Mouse (Mus musculus) CH12.LX (cell line): ENCODE measurements around the gene Tead2. TPM values are rescaled to one million over a fixed set of nuclear protein-coding genes. Genes with fewer than 3 reads are reported as not detected.

Experiments used
- DNase-seq: peaks from one replicate; pipeline ENCODE4 v3.0.0-alpha.2; 2013; ENCODE audit errors: extremely low read depth
- H3K27ac ChIP-seq: 2 replicates; pipeline ENCODE4 v1.5.1; 2012; ENCODE audit warnings: low read depth, mild to moderate bottlenecking, control low read depth, moderate library complexity; ENCODE audit not compliant: insufficient read depth
- H3K27me3 ChIP-seq: replicated peaks from 2 replicates; pipeline ENCODE3; 2012; ENCODE audit warnings: inconsistent platforms
- H3K36me3 ChIP-seq, 2 experiments: replicated peaks in 1 of 2; 2 replicates each; pipeline versions ENCODE3 to v1.6.1; 2012; ENCODE audit warnings: inconsistent platforms in 1 of 2, low read length in 1 of 2, mild to moderate bottlenecking in 1 of 2, mixed read lengths in 1 of 2, moderate library complexity in 1 of 2; ENCODE audit not compliant: control insufficient read depth in 1 of 2, insufficient read depth in 1 of 2
- H3K4me1 ChIP-seq, 2 experiments: 2 replicates each; pipeline ENCODE4 v1.6.1; 2012; ENCODE audit warnings: inconsistent platforms in 1 of 2, moderate library complexity in 1 of 2; ENCODE audit not compliant: insufficient read depth in 2 of 2, control insufficient read depth in 1 of 2
- H3K4me2 ChIP-seq: 2 replicates; pipeline ENCODE4 v1.6.1; 2012; ENCODE audit warnings: low read depth, mild to moderate bottlenecking, control low read depth; ENCODE audit not compliant: poor library complexity, insufficient read depth, severe bottlenecking
- H3K4me3 ChIP-seq, 3 experiments: fragments of 150-350 bp in 1 of 3; sonication (generic) in 1 of 3; replicated peaks in 1 of 3; 2 replicates each; pipeline versions ENCODE3 to v1.5.1; 2011 to 2012; ENCODE audit warnings: low read depth in 2 of 3, low read length in 2 of 3, mild to moderate bottlenecking in 2 of 3, moderate library complexity in 2 of 3, control low read depth in 1 of 3, improper control_type of control experiment in 1 of 3, inconsistent platforms in 1 of 3, mixed read lengths in 1 of 3; ENCODE audit not compliant: poor library complexity in 1 of 3
- H3K79me2 ChIP-seq: replicated peaks from 2 replicates; pipeline ENCODE4 v1.6.1; 2012; ENCODE audit warnings: mild to moderate bottlenecking, moderate library complexity; ENCODE audit not compliant: control insufficient read depth, poor library complexity, insufficient read depth, severe bottlenecking; ENCODE audit errors: extremely low read depth
- H3K9ac ChIP-seq: 2 replicates; pipeline ENCODE4 v1.6.1; 2012; ENCODE audit warnings: low read depth, mild to moderate bottlenecking, control low read depth, moderate library complexity; ENCODE audit not compliant: insufficient read depth
- H3K9me3 ChIP-seq: replicated peaks from 2 replicates; pipeline ENCODE3; 2012; ENCODE audit warnings: low read length, inconsistent platforms, mixed read lengths
- BHLHE40 ChIP-seq: IDR thresholded peaks from 2 replicates; pipeline ENCODE4 v1.6.1; 2011; ENCODE audit warnings: mild to moderate bottlenecking, low read depth, low read length, improper control_type of control experiment
- CHD2 ChIP-seq: IDR thresholded peaks from 2 replicates; pipeline ENCODE4 v1.6.1; 2011; ENCODE audit warnings: low read length, improper control_type of control experiment
- CTCF ChIP-seq, 2 experiments: IDR thresholded peaks in 1 of 2; conservative IDR thresholded peaks in 1 of 2; 2 replicates each; pipeline ENCODE4 v1.5.1; 2011 to 2012; ENCODE audit warnings: low read depth in 2 of 2, low read length in 2 of 2, improper control_type of control experiment in 1 of 2, inconsistent platforms in 1 of 2, mild to moderate bottlenecking in 1 of 2, moderate library complexity in 1 of 2
- E2F4 ChIP-seq: IDR thresholded peaks from 2 replicates; pipeline ENCODE4 v1.6.1; 2011; ENCODE audit warnings: low read depth, low read length, improper control_type of control experiment; ENCODE audit not compliant: insufficient replicate concordance
- ELF1 ChIP-seq: IDR thresholded peaks from 2 replicates; pipeline ENCODE4 v1.6.1; 2014; ENCODE audit warnings: low read depth, mild to moderate bottlenecking, inconsistent platforms, low read length, improper control_type of control experiment
- GABPA ChIP-seq: IDR thresholded peaks from 2 replicates; pipeline ENCODE4 v1.6.1; 2012; ENCODE audit warnings: low read depth, low read length, improper control_type of control experiment, inconsistent platforms; ENCODE audit not compliant: insufficient replicate concordance
- IRF4 ChIP-seq: IDR thresholded peaks from 2 replicates; pipeline ENCODE4 v1.6.1; 2014; ENCODE audit warnings: low read depth, mild to moderate bottlenecking, inconsistent platforms, low read length, improper control_type of control experiment
- JUN ChIP-seq: IDR thresholded peaks from 2 replicates; pipeline ENCODE4 v1.6.1; 2011; ENCODE audit warnings: low read depth, mild to moderate bottlenecking, low read length, improper control_type of control experiment, moderate library complexity; ENCODE audit not compliant: insufficient read depth
- JUND ChIP-seq: conservative IDR thresholded peaks from 2 replicates; pipeline ENCODE4 v1.6.1; 2011; ENCODE audit warnings: low read depth, low read length, improper control_type of control experiment
- MAFK ChIP-seq: IDR thresholded peaks from 2 replicates; pipeline ENCODE4 v1.6.1; 2011; ENCODE audit warnings: low read length, improper control_type of control experiment; ENCODE audit not compliant: insufficient replicate concordance
- MEF2A ChIP-seq: IDR thresholded peaks from 2 replicates; pipeline ENCODE4 v1.6.1; 2014; ENCODE audit warnings: low read depth, mild to moderate bottlenecking, inconsistent platforms, low read length, improper control_type of control experiment, borderline replicate concordance
- MYC ChIP-seq: IDR thresholded peaks from 2 replicates; pipeline ENCODE4 v1.6.1; 2011; ENCODE audit warnings: low read depth, mild to moderate bottlenecking, improper control_type of control experiment, low read length
- NRF1 ChIP-seq: IDR thresholded peaks from 2 replicates; pipeline ENCODE4 v1.6.1; 2014; ENCODE audit warnings: low read depth, mild to moderate bottlenecking, inconsistent platforms, low read length, improper control_type of control experiment, moderate library complexity
- PAX5 ChIP-seq: IDR thresholded peaks from 2 replicates; pipeline ENCODE4 v1.6.1; 2012; ENCODE audit warnings: low read length, inconsistent platforms, mixed read lengths
- POLR2A ChIP-seq: IDR thresholded peaks from 2 replicates; pipeline ENCODE4 v1.6.1; 2011; ENCODE audit warnings: low read depth, mild to moderate bottlenecking, improper control_type of control experiment, low read length
- POLR2AphosphoS2 ChIP-seq: IDR thresholded peaks from 2 replicates; pipeline ENCODE4 v1.6.1; 2011; ENCODE audit warnings: low read depth, low read length, improper control_type of control experiment
- SIN3A ChIP-seq: IDR thresholded peaks from 2 replicates; pipeline ENCODE4 v1.6.1; 2012; ENCODE audit warnings: low read length, improper control_type of control experiment, inconsistent platforms
- SMC3 ChIP-seq: IDR thresholded peaks from 2 replicates; pipeline ENCODE4 v1.6.1; 2011; ENCODE audit warnings: low read depth, low read length, improper control_type of control experiment
- USF1 ChIP-seq: IDR thresholded peaks from 2 replicates; pipeline ENCODE4 v1.6.1; 2014; ENCODE audit warnings: low read depth, mild to moderate bottlenecking, inconsistent platforms, low read length, improper control_type of control experiment
- ZMIZ1 ChIP-seq: IDR thresholded peaks from 2 replicates; pipeline ENCODE4 v1.6.1; 2012; ENCODE audit warnings: low read depth, mild to moderate bottlenecking, inconsistent platforms, low read length, improper control_type of control experiment
- dilution Hi-C: fragments of 300-500 bp; cut with MboI; formaldehyde crosslinking; loops from 2 replicates; pipeline ENCODE4 v1.14.3; 2020; ENCODE audit warnings: low sequenced_read_pairs; ENCODE audit not compliant: extremely low pct_unique_long_range_greater_than_20kb, extremely low pct_ligation_motif_present
- in situ Hi-C: fragments of 300-500 bp; cut with MboI; formaldehyde crosslinking; loops from 3 replicates; pipeline ENCODE4 v1.14.3; 2019; ENCODE audit warnings: low sequenced_read_pairs, low pct_ligation_motif_present, low pct_unique_long_range_greater_than_20kb, mixed read lengths
- polyA plus RNA-seq: library from polyadenylated mRNA; unstranded; fragments of >175 nt; gene quantifications from 2 replicates; pipeline ENCODE4 v1.2.1, GENCODE M21; 2012; ENCODE audit warnings: low read depth; ENCODE audit not compliant: insufficient read length
- total RNA-seq, 2 experiments: library from RNA; depleted of rRNA; stranded (reverse); fragments of 300-350 nt in 1 of 2; fragments of >200 nt in 1 of 2; gene quantifications; 2 replicates each; pipeline ENCODE4 v1.2.3; 2012 to 2014

Gene Tead2
- total and polyA plus RNA-seq, 3 experiments = 0.31 to 2.5 (median 0.38) TPM

DNA sequence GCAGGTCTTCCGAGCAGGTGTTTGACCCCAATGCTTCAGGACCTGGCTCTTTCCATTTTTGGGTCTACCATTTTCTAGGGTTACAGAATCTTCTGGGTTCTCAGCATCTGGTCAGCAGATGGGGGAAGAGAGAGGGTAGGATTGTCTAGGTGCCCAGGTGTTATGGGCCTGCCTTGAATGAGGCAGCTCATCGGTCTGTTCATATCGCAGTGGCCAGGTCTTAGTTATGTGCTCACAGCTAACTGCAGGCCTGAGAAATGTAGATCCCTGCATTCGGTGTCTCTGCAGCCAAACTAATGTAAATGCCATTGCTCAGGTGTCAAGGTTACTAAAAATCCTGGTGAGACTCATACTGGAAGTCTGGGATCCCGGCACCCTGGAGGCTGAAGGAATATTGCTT, 10.9 kb downstream of the Tead2 start:
- Histone ChIP-seq H3K9me3 (peaks cover 7% of the 10 kb centered on the region), H3K27me3 (no peaks in the 10 kb centered on the region), H3K27ac (no peak overlapping the region), H3K79me2 (no peaks in the 10 kb centered on the region), H3K4me1 (peaks cover 9 to 44% of the 10 kb centered on the region in 2 experiments; a peak in 3 of 4 replicates), H3K36me3 (peaks cover 0 to 14% of the 10 kb centered on the region in 2 experiments), H3K9ac (no peak overlapping the region), H3K4me2 (no peak overlapping the region), H3K4me3 (no peak overlapping the region)
- dilution Hi-C loops = no loop called here
- no peak for DNase-seq
- in situ Hi-C loops = no loop called here
- TF ChIP-seq JUN (no peak), CTCF (conservative IDR thresholded peaks at IDR 0.05 in 1 of 2, IDR thresholded peaks at IDR 0.05 in 1 of 2; ENCODE audit: low read depth in 2 of 2, low read length in 2 of 2) (no peak), MEF2A (no peak), E2F4 (no peak), ELF1 (no peak), POLR2AphosphoS2 (no peak), BHLHE40 (no peak), NRF1 (no peak), JUND (no peak)

DNA sequence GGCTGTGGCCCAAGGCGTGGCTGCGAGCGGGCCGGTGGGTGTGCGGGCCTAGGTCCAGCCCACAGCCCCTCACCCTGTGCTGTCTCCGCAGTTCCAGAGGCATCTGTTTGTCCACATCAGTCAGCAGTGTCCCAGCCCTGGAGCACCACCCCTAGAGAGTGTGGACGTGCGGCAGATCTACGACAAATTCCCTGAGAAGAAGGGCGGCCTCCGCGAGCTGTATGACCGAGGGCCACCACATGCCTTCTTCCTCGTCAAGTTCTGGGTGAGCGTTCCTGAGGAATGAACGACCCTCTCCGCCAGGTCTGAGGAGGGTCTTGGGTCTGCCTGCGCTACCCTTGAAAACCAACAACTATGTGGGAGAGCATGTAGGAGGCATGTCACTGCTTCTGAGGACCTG, 13.0 kb downstream of the Tead2 start:
- H3K4me3 ChIP-seq = no peak overlapping the region
- DNase-seq = no peak
- peaks cover 7 to 34% of the 10 kb centered on the region in 2 experiments for H3K36me3 ChIP-seq
- no peaks in the 10 kb centered on the region for H3K27me3 ChIP-seq
- no peak overlapping the region for H3K4me2 ChIP-seq
- H3K79me2 ChIP-seq = no peaks in the 10 kb centered on the region
- in situ Hi-C loops (no loop called here), dilution Hi-C loops (no loop called here)
- TF ChIP-seq MAFK (no peak), CHD2 (no peak), POLR2AphosphoS2 (no peak), MYC (no peak), JUN (no peak), ZMIZ1 (0 out of 2 replicates have a peak, but pooled peaks have one; percentile 13), GABPA (no peak), JUND (no peak)
- H3K27ac ChIP-seq = no peak overlapping the region
- H3K9ac ChIP-seq = no peak overlapping the region
- peaks cover 6% of the 10 kb centered on the region for H3K9me3 ChIP-seq
- peaks cover 8 to 44% of the 10 kb centered on the region in 2 experiments; a peak in 3 of 4 replicates for H3K4me1 ChIP-seq

DNA sequence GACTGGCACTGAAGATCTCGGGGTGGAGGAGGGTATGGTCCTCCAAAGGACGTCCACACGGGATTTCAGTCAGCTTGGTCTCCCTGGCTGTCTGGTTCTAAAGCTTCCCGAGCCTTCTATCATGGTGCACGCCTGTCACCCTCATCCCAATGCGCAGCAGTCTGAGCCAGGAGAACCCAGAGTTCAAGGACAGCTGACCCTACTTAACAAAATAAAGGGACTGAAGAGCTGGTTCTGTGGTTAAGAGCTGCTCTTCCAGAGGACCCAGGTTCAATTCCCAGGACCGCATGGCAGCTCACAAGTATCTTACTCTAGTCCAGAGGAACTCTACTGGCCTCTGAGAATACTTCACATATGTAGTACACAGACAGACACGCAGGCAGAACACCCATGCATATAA, 13.5 kb downstream of the Tead2 start:
- in situ Hi-C loops = no loop called here
- no peak overlapping the region for H3K4me3 ChIP-seq
- DNase-seq = no peak
- peaks cover 12 to 39% of the 10 kb centered on the region in 2 experiments for H3K36me3 ChIP-seq
- H3K27ac ChIP-seq = no peak overlapping the region
- H3K4me2 ChIP-seq = no peak overlapping the region
- no peaks in the 10 kb centered on the region for H3K79me2 ChIP-seq
- no peak for TF ChIP-seq JUND
- no peak; the same call in 1 of the 2 replicates for TF ChIP-seq POLR2A
- no peak for TF ChIP-seq USF1
- no peak for TF ChIP-seq SMC3
- 0 out of 2 replicates have a peak, but pooled peaks have one; percentile 5 for TF ChIP-seq ZMIZ1
- TF ChIP-seq IRF4 = no peak
- no peak for TF ChIP-seq SIN3A
- TF ChIP-seq PAX5 = no peak
- TF ChIP-seq, all 38 proteins: peak for 1
- dilution Hi-C loops = no loop called here
- Histone ChIP-seq H3K4me1 (peaks cover 13 to 46% of the 10 kb centered on the region in 2 experiments), H3K9ac (no peak overlapping the region), H3K27me3 (no peaks in the 10 kb centered on the region), H3K9me3 (peaks cover 4% of the 10 kb centered on the region)
